15 mouse cellular contexts compared by ENCODE assay signal in genomic region chr5:43542246-43542845, GRCm38 (mm10). TPM values are rescaled to one million over a fixed set of nuclear protein-coding genes. Genes with fewer than 3 reads are reported as not detected.
DNase-seq lines count a peak whose midpoint lies in the region; ATAC-seq and TF ChIP-seq lines count a peak whose summit lies in the region.
"Had no signal": no experiment of that assay in that cellular context is flagged by ENCODE, and none has a peak within 500 bp of the region (broad histone marks: within the 10 kb centered on the region; RNA-seq: fewer than 3 reads in every experiment).

No protein-coding gene starts in this region.

- H3K36me3 ChIP-seq in hindbrain, postnatal 0 days (ENCODE audit: insufficient read depth, low read length): no peaks in the 10 kb centered on the region
- no peaks in the 10 kb centered on the region for H3K36me3 ChIP-seq in hindbrain, embryonic 14.5 days (replicated peaks; ENCODE audit: control insufficient read depth, insufficient read depth)
- no peaks in the 10 kb centered on the region for H3K36me3 ChIP-seq in liver, embryonic 12.5 days
- H3K36me3 ChIP-seq in kidney, embryonic 16.5 days (ENCODE audit: insufficient read depth, low read length): no peaks in the 10 kb centered on the region
- H3K36me3 ChIP-seq in intestine, postnatal 0 days (ENCODE audit: control insufficient read depth, insufficient read depth): no peaks in the 10 kb centered on the region
- H3K36me3 ChIP-seq: forebrain, embryonic 15.5 days; heart, embryonic 10.5 days; hindbrain, embryonic 12.5 days; limb, embryonic 13.5 days had no signal

- TF ChIP-seq CTCF in hindbrain, postnatal 0 days (IDR thresholded peaks at IDR 0.05; ENCODE audit: low read depth): no peak
- TF ChIP-seq CTCF in intestine, postnatal 0 days (IDR thresholded peaks at IDR 0.05; ENCODE audit: low read depth): no peak

- no peak overlapping the region for H3K4me3 ChIP-seq in hindbrain, postnatal 0 days (ENCODE audit: low read length)
- H3K4me3 ChIP-seq in hindbrain, embryonic 14.5 days (replicated peaks; ENCODE audit: low read length): no peak overlapping the region
- H3K4me3 ChIP-seq in liver, embryonic 12.5 days: no peak overlapping the region
- H3K4me3 ChIP-seq in kidney, embryonic 16.5 days (ENCODE audit: low read length): no peak overlapping the region
- H3K4me3 ChIP-seq in intestine, postnatal 0 days (ENCODE audit: low read depth, low read length): no peak overlapping the region
- H3K4me3 ChIP-seq: forebrain, embryonic 15.5 days; heart, embryonic 10.5 days; hindbrain, embryonic 12.5 days; limb, embryonic 13.5 days had no signal

- H3K4me2 ChIP-seq in hindbrain, postnatal 0 days (ENCODE audit: low read depth, low read length): no peak overlapping the region
- no peak overlapping the region for H3K4me2 ChIP-seq in hindbrain, embryonic 14.5 days (replicated peaks)
- no peak overlapping the region for H3K4me2 ChIP-seq in liver, embryonic 12.5 days
- H3K4me2 ChIP-seq in kidney, embryonic 16.5 days (replicated peaks; ENCODE audit: low read depth, low read length): no peak overlapping the region
- no peak overlapping the region for H3K4me2 ChIP-seq in intestine, postnatal 0 days (replicated peaks; ENCODE audit: low read depth)
- H3K4me2 ChIP-seq: forebrain, embryonic 15.5 days; hindbrain, embryonic 12.5 days; limb, embryonic 13.5 days had no signal

- no peak overlapping the region for H3K9ac ChIP-seq in hindbrain, postnatal 0 days (replicated peaks; ENCODE audit: low read length)
- no peak overlapping the region for H3K9ac ChIP-seq in hindbrain, embryonic 14.5 days
- H3K9ac ChIP-seq in liver, embryonic 12.5 days: no peak overlapping the region
- no peak overlapping the region for H3K9ac ChIP-seq in kidney, embryonic 16.5 days (replicated peaks; ENCODE audit: low read length)
- no peak overlapping the region for H3K9ac ChIP-seq in intestine, postnatal 0 days (ENCODE audit: low read depth, low read length)
- H3K9ac ChIP-seq: forebrain, embryonic 15.5 days; hindbrain, embryonic 12.5 days; limb, embryonic 13.5 days had no signal

- H3K4me1 ChIP-seq in hindbrain, postnatal 0 days (ENCODE audit: insufficient read depth, low read length): no peaks in the 10 kb centered on the region
- H3K4me1 ChIP-seq in hindbrain, embryonic 14.5 days (replicated peaks; ENCODE audit: control insufficient read depth, insufficient read depth, low read length): no peaks in the 10 kb centered on the region
- H3K4me1 ChIP-seq in liver, embryonic 12.5 days: peaks cover 19% of the 10 kb centered on the region
- no peaks in the 10 kb centered on the region for H3K4me1 ChIP-seq in kidney, embryonic 16.5 days (ENCODE audit: insufficient read depth, low read length)
- no peaks in the 10 kb centered on the region for H3K4me1 ChIP-seq in intestine, postnatal 0 days (replicated peaks; ENCODE audit: control insufficient read depth, insufficient read depth, low read length)
- H3K4me1 ChIP-seq: forebrain, embryonic 15.5 days; heart, embryonic 10.5 days; hindbrain, embryonic 12.5 days had no signal

- 53% methylated on average over 7 of the region's 7 CpGs for WGBS in hindbrain, postnatal 0 days
- 72% methylated on average over 7 of the region's 7 CpGs for WGBS in hindbrain, embryonic 14.5 days
- 36% methylated on average over 7 of the region's 7 CpGs for WGBS in liver, embryonic 12.5 days (ENCODE audit: insufficient replicate concordance)
- WGBS in kidney, embryonic 16.5 days: 38% methylated on average over 7 of the region's 7 CpGs
- WGBS in intestine, postnatal 0 days: 50% methylated on average over 7 of the region's 7 CpGs

- ATAC-seq in hindbrain, postnatal 0 days: 0 out of 2 replicates have a peak, but pooled peaks have one; percentile 18
- no peak for ATAC-seq in hindbrain, embryonic 14.5 days (ENCODE audit: low FRiP score)
- peak; percentile 84 for ATAC-seq in liver, embryonic 12.5 days
- ATAC-seq in kidney, embryonic 16.5 days (ENCODE audit: low FRiP score, low TSS enrichment): no peak
- no peak for ATAC-seq in megakaryocyte, adult 5-6 weeks (ENCODE audit: poor library complexity, severe bottlenecking)
- ATAC-seq in intestine, postnatal 0 days: no peak
- ATAC-seq: forebrain, embryonic 15.5 days had no signal

- no peaks in the 10 kb centered on the region for H3K27me3 ChIP-seq in hindbrain, postnatal 0 days (ENCODE audit: insufficient read depth, low read length)
- no peaks in the 10 kb centered on the region for H3K27me3 ChIP-seq in hindbrain, embryonic 14.5 days (ENCODE audit: control insufficient read depth, insufficient read depth, low read length)
- H3K27me3 ChIP-seq in liver, embryonic 12.5 days (replicated peaks): no peaks in the 10 kb centered on the region
- H3K27me3 ChIP-seq in kidney, embryonic 16.5 days (ENCODE audit: insufficient read depth, low read length): no peaks in the 10 kb centered on the region
- no peaks in the 10 kb centered on the region for H3K27me3 ChIP-seq in intestine, postnatal 0 days (replicated peaks; ENCODE audit: control insufficient read depth, insufficient read depth, low read length)
- H3K27me3 ChIP-seq: forebrain, embryonic 15.5 days; hindbrain, embryonic 12.5 days; limb, embryonic 13.5 days had no signal

- H3K9me3 ChIP-seq in hindbrain, postnatal 0 days (ENCODE audit: low read length): peaks cover 6% of the 10 kb centered on the region; the same call in 1 of the 2 replicates
- peaks cover 11% of the 10 kb centered on the region for H3K9me3 ChIP-seq in hindbrain, embryonic 14.5 days (ENCODE audit: control insufficient read depth, low read length)
- H3K9me3 ChIP-seq in liver, embryonic 12.5 days (replicated peaks): no peaks in the 10 kb centered on the region
- H3K9me3 ChIP-seq in kidney, embryonic 16.5 days (ENCODE audit: low read length): peaks cover 4% of the 10 kb centered on the region; the same call in 1 of the 2 replicates
- H3K9me3 ChIP-seq in intestine, postnatal 0 days (ENCODE audit: control insufficient read depth): no peaks in the 10 kb centered on the region
- H3K9me3 ChIP-seq: heart, embryonic 10.5 days had no signal

- no peak for DNase-seq in hindbrain, postnatal 0 days (ENCODE audit: low spot score)
- DNase-seq in hindbrain, embryonic 14.5 days (ENCODE audit: low spot score): no peak
- peak; percentile 36 to 41 for DNase-seq in layer of hippocampus, postnatal 10 days (ENCODE audit: low spot score in 2 of 2)
- DNase-seq in right cerebral cortex, postnatal 36 days (ENCODE audit: low spot score in 2 of 2): peak; percentile 24 to 41
- DNase-seq: kidney, adult 8-10 months; lung, postnatal 4 days; thymus, postnatal 25 days had no signal

- H3K27ac ChIP-seq in hindbrain, postnatal 0 days: no peak overlapping the region
- no peak overlapping the region for H3K27ac ChIP-seq in hindbrain, embryonic 14.5 days
- H3K27ac ChIP-seq in liver, embryonic 12.5 days: no peak overlapping the region
- H3K27ac ChIP-seq in kidney, embryonic 16.5 days (ENCODE audit: low read length): no peak overlapping the region
- no peak overlapping the region for H3K27ac ChIP-seq in intestine, postnatal 0 days (ENCODE audit: low read depth, low read length)
- H3K27ac ChIP-seq: forebrain, embryonic 15.5 days; heart, embryonic 10.5 days; hindbrain, embryonic 12.5 days; limb, embryonic 13.5 days had no signal

RNA-seq across cellular contexts. Expression of gene C1qtnf7, which starts 27.0 kb away (rescaled TPM):
- 0.52 and 0.72 TPM in 2 replicates for total RNA-seq in hindbrain, postnatal 0 days (2014; rRNA removed)
- 1.3 and 1.7 TPM in 2 replicates for polyA plus RNA-seq in hindbrain, postnatal 0 days (2015; fragmentation: Nextera tagmentation; extraction: Ambion mirVana)
- 1.1 and 1.7 TPM in 2 replicates for polyA plus RNA-seq in hindbrain, embryonic 14.5 days (2014; fragmentation: Nextera tagmentation; extraction: Ambion mirVana)
- total RNA-seq in layer of hippocampus, postnatal 10 days (2021): under 1 TPM; 0.82 to 0.83 TPM
- 1.2 and 1.8 TPM in 2 replicates for polyA plus RNA-seq in liver, embryonic 12.5 days (2016; fragmentation: Nextera tagmentation; extraction: Ambion mirVana)
- 5.4 and 8.5 TPM in 2 replicates for polyA plus RNA-seq in kidney, embryonic 16.5 days (2015; fragmentation: Nextera tagmentation; extraction: Ambion mirVana)
- total RNA-seq in megakaryocyte, adult 5-6 weeks (2015): not detected in 2 replicates
- total RNA-seq in megakaryocyte, adult 5-6 weeks (2017): 0.15 TPM in 1 of 2 replicates, not detected in the other
- 3.8 and 4.3 TPM in 2 replicates for polyA plus RNA-seq in intestine, postnatal 0 days (2015; fragmentation: Nextera tagmentation; extraction: Ambion mirVana)

Comparison
In these comparisons a context has a peak if more than half of its experiments do, and no peak if none do; other contexts are left out.
1. ATAC-seq: peak in hindbrain, postnatal 0 days (single experiment) and liver, embryonic 12.5 days (single experiment); none in hindbrain, embryonic 14.5 days (single experiment), kidney, embryonic 16.5 days (single experiment), megakaryocyte, adult 5-6 weeks (single experiment) and intestine, postnatal 0 days (single experiment).
2. DNase-seq: peak in layer of hippocampus, postnatal 10 days (2 of 2) and right cerebral cortex, postnatal 36 days (2 of 2); none in hindbrain, postnatal 0 days (single experiment) and hindbrain, embryonic 14.5 days (single experiment).